Comparison of ENCODE assay signal across 9 mouse cellular contexts in genomic region chr7:27653681-27654437, GRCm38 (mm10). TPM values are rescaled to one million over a fixed set of nuclear protein-coding genes. Genes with fewer than 3 reads are reported as not detected.
DNase-seq lines count a peak whose midpoint lies in the region; ATAC-seq and TF ChIP-seq lines count a peak whose summit lies in the region.
"Had no signal": no experiment of that assay in that cellular context is flagged by ENCODE, and none has a peak within 500 bp of the region (broad histone marks: within the 10 kb centered on the region; RNA-seq: fewer than 3 reads in every experiment).

Gene Ttc9b, plus strand, starts transcription at chr7:27653915.

- no peaks in the 10 kb centered on the region for H3K36me3 ChIP-seq in megakaryocyte, embryonic 14.5 days (replicated peaks; ENCODE audit: low read length)
- H3K36me3 ChIP-seq in intestine, postnatal 0 days (ENCODE audit: control insufficient read depth, insufficient read depth): no peaks in the 10 kb centered on the region
- peaks cover 4% of the 10 kb centered on the region; the same call in 1 of the 2 replicates for H3K36me3 ChIP-seq in limb, embryonic 11.5 days (ENCODE audit: control insufficient read depth, insufficient read depth, low read length)
- peaks cover 32% of the 10 kb centered on the region for H3K36me3 ChIP-seq in neural tube, embryonic 12.5 days

- peaks cover 68% of the 10 kb centered on the region for H3K27me3 ChIP-seq in megakaryocyte, embryonic 14.5 days (replicated peaks)
- peaks cover 25% of the 10 kb centered on the region for H3K27me3 ChIP-seq in intestine, postnatal 0 days (replicated peaks; ENCODE audit: control insufficient read depth, insufficient read depth, low read length)
- H3K27me3 ChIP-seq in limb, embryonic 11.5 days (ENCODE audit: control insufficient read depth, insufficient read depth, low read length): peaks cover 60% of the 10 kb centered on the region
- peaks cover 47% of the 10 kb centered on the region for H3K27me3 ChIP-seq in neural tube, embryonic 12.5 days (replicated peaks)

- 6% methylated on average over 47 of the region's 62 CpGs for WGBS in intestine, postnatal 0 days
- 5% methylated on average over 44 of the region's 62 CpGs for WGBS in limb, embryonic 11.5 days
- WGBS in neural tube, embryonic 12.5 days: 3% methylated on average over 62 of the region's 62 CpGs

- DNase-seq in cerebellum, adult 8-10 months: peak; percentile 83
- peak; percentile 75 for DNase-seq in forelimb bud, embryonic 11.5 days (ENCODE audit: low read depth, low spot score)
- peak; percentile 79 for DNase-seq in limb, embryonic 11.5 days (ENCODE audit: low spot score)
- DNase-seq in thymus, postnatal 36 days: peak; percentile 57 to 70

- H3K27ac ChIP-seq in intestine, postnatal 0 days (ENCODE audit: low read depth, low read length): no peak within 1 kb of the TSS
- no peak within 1 kb of the TSS for H3K27ac ChIP-seq in limb, embryonic 11.5 days (replicated peaks; ENCODE audit: low read depth, low read length)
- peak within 1 kb of the TSS; percentile 47; the same call in 1 of the 2 replicates for H3K27ac ChIP-seq in neural tube, embryonic 12.5 days

- H3K4me2 ChIP-seq in intestine, postnatal 0 days (replicated peaks; ENCODE audit: low read depth): peak within 1 kb of the TSS; percentile 32; the same call in 1 of the 2 replicates
- H3K4me2 ChIP-seq in limb, embryonic 11.5 days (ENCODE audit: low read depth, severe bottlenecking): peak within 1 kb of the TSS; percentile 42
- peak within 1 kb of the TSS; percentile 84 for H3K4me2 ChIP-seq in neural tube, embryonic 12.5 days (replicated peaks)

- no peaks in the 10 kb centered on the region for H3K9me3 ChIP-seq in megakaryocyte, embryonic 14.5 days
- H3K9me3 ChIP-seq in intestine, postnatal 0 days (ENCODE audit: control insufficient read depth): no peaks in the 10 kb centered on the region
- H3K9me3 ChIP-seq in limb, embryonic 11.5 days (ENCODE audit: control insufficient read depth, low read length): no peaks in the 10 kb centered on the region
- H3K9me3 ChIP-seq in neural tube, embryonic 12.5 days: no peaks in the 10 kb centered on the region

- no peak for TF ChIP-seq CTCF in intestine, postnatal 0 days (IDR thresholded peaks at IDR 0.05; ENCODE audit: low read depth)

- peaks cover 26% of the 10 kb centered on the region for H3K4me1 ChIP-seq in megakaryocyte, embryonic 14.5 days
- no peaks in the 10 kb centered on the region for H3K4me1 ChIP-seq in intestine, postnatal 0 days (replicated peaks; ENCODE audit: control insufficient read depth, insufficient read depth, low read length)
- no peaks in the 10 kb centered on the region for H3K4me1 ChIP-seq in limb, embryonic 11.5 days (ENCODE audit: control insufficient read depth, insufficient read depth, low read length)
- H3K4me1 ChIP-seq in neural tube, embryonic 12.5 days: peaks cover 5% of the 10 kb centered on the region; the same call in 1 of the 2 replicates

- peak within 1 kb of the TSS; percentile 33 for H3K4me3 ChIP-seq in megakaryocyte, embryonic 14.5 days (replicated peaks)
- peak within 1 kb of the TSS; percentile 8; the same call in 1 of the 2 replicates for H3K4me3 ChIP-seq in intestine, postnatal 0 days (ENCODE audit: low read depth, low read length)
- H3K4me3 ChIP-seq in limb, embryonic 11.5 days (ENCODE audit: low read depth, low read length): peak within 1 kb of the TSS; percentile 23; the same call in 1 of the 2 replicates
- peak within 1 kb of the TSS; percentile 57 for H3K4me3 ChIP-seq in neural tube, embryonic 12.5 days

- H3K9ac ChIP-seq in intestine, postnatal 0 days (ENCODE audit: low read depth, low read length): no peak within 1 kb of the TSS
- no peak within 1 kb of the TSS for H3K9ac ChIP-seq in limb, embryonic 11.5 days (ENCODE audit: low read length)
- peak within 1 kb of the TSS; percentile 81 for H3K9ac ChIP-seq in neural tube, embryonic 12.5 days

- ATAC-seq in megakaryocyte, adult 5-6 weeks (ENCODE audit: poor library complexity, severe bottlenecking): no peak
- ATAC-seq in intestine, postnatal 0 days: 0 out of 2 replicates have a peak, but pooled peaks have one; percentile 8
- ATAC-seq in limb, embryonic 11.5 days (ENCODE audit: insufficient number of reproducible peaks, low FRiP score, low TSS enrichment, low read depth): 0 out of 2 replicates have a peak, but pooled peaks have one; percentile 29
- peak; percentile 70 for ATAC-seq in neural tube, embryonic 12.5 days (ENCODE audit: low FRiP score, low read depth)

RNA-seq across cellular contexts. Expression of gene Ttc9b, which starts in this region (rescaled TPM):
- not detected in 2 replicates for polyA plus RNA-seq in megakaryocyte, embryonic 14.5 days (2012; ENCODE audit: insufficient read depth, low replicate concordance)
- not detected in 2 replicates for total RNA-seq in megakaryocyte, adult 5-6 weeks (2015)
- total RNA-seq in megakaryocyte, adult 5-6 weeks (2017): not detected in 2 replicates
- 1.3 and 1.6 TPM in 2 replicates for polyA plus RNA-seq in intestine, postnatal 0 days (2015; fragmentation: Nextera tagmentation; extraction: Ambion mirVana)
- polyA plus RNA-seq in limb, embryonic 11.5 days (2014; fragmentation: Nextera tagmentation; extraction: Ambion mirVana): 0.15 and 0.34 TPM in 2 replicates
- polyA plus RNA-seq in neural tube, embryonic 12.5 days (2016; fragmentation: Nextera tagmentation; extraction: Ambion mirVana): 25.1 and 26.2 TPM in 2 replicates
- total RNA-seq: neutrophil, adult 5-6 weeks had no signal

Comparison
In these comparisons a context has a peak if more than half of its experiments do, and no peak if none do; other contexts are left out.
1. Peak in DNase-seq, ATAC-seq, H3K4me3 ChIP-seq and H3K4me2 ChIP-seq in limb, embryonic 11.5 days; RNA of the gene not detected or under 1 TPM.
2. H3K4me2 ChIP-seq: peak in every context shown above with its lines; median percentile 84 in neural tube, embryonic 12.5 days; 42 in limb, embryonic 11.5 days; 32 in intestine, postnatal 0 days.